Comparison of ENCODE assay signal across 10 mouse cellular contexts in the genomic region with DNA sequence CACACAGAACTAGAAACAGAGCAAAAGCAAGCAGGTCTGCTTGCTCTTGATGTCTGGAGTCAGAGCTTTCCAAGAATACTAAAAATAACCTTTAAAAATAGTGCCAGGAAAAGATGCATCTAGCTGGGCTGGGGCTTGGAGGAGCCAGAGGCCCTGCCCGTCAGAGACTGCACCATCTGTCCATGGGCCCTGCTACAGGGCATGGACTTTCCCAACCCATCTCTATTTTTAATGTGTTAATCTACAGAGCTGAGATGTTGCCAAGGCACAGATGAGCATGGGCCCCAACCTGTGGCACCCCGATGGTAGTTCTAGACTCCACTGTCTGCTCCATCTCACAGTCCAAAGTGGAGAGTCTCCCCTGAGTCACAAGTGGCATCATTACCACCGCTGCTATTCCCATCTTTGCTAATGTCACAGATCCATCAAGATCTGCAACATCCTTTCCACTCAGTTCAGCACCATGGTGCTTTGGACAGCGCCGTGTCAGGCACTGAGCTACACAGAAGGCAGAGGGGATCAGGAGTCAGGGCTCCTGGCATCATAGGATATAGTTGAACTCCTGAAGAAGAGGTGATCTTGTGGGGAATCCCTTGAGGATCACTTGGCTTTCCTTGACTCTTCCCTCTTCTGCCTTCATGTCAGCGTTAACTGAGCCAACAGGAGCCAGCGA.
A peak's percentile ranks its signal among the peaks of the same experiment; 100 is the strongest.
DNase-seq lines count a peak whose midpoint lies in the region; ATAC-seq lines count a peak whose summit lies in the region.
"Had no signal": no experiment of that assay in that cellular context is flagged by ENCODE, and none has a peak within 500 bp of the region (broad histone marks: within the 10 kb centered on the region; RNA-seq: fewer than 3 reads in every experiment).

No protein-coding gene starts in this region.

- peaks cover 20% of the 10 kb centered on the region; the same call in 1 of the 2 replicates for H3K27me3 ChIP-seq in heart, embryonic 10.5 days (ENCODE audit: insufficient read depth, poor library complexity, severe bottlenecking)
- H3K27me3 ChIP-seq: intestine, embryonic 15.5 days; liver, embryonic 13.5 days had no signal

- no peak for ATAC-seq in megakaryocyte, adult 5-6 weeks (ENCODE audit: poor library complexity, severe bottlenecking)
- ATAC-seq: intestine, embryonic 15.5 days had no signal

- no peaks in the 10 kb centered on the region for H3K9me3 ChIP-seq in heart, embryonic 10.5 days
- H3K9me3 ChIP-seq: intestine, embryonic 15.5 days; liver, embryonic 13.5 days had no signal

- H3K4me1 ChIP-seq in heart, embryonic 10.5 days: no peaks in the 10 kb centered on the region
- H3K4me1 ChIP-seq: intestine, embryonic 15.5 days; liver, embryonic 13.5 days had no signal

- peak; percentile 5 to 22 for DNase-seq in heart, postnatal 36 days
- no peak for DNase-seq in heart, embryonic 10.5 days (ENCODE audit: low spot score)
- peak; percentile 58 for DNase-seq in testis, postnatal 10 days (ENCODE audit: low spot score)
- no peak for DNase-seq in testis, postnatal 14 days (ENCODE audit: low spot score)
- peak; percentile 51 for DNase-seq in cerebellum, postnatal 36 days
- no peak for DNase-seq in left cerebral cortex, postnatal 10 days (ENCODE audit: extremely low spot score in 1 of 2, low spot score in 2 of 2)
- no peak for DNase-seq in left cerebral cortex, postnatal 4 days
- DNase-seq: liver, embryonic 13.5 days had no signal

- no peak overlapping the region for H3K27ac ChIP-seq in heart, embryonic 10.5 days
- H3K27ac ChIP-seq: intestine, embryonic 15.5 days; liver, embryonic 13.5 days had no signal

- intact Hi-C loops in heart, postnatal 36 days (cut with DNase I): no loop called here
- intact Hi-C loops in left cerebral cortex, postnatal 10 days (cut with DNase I): no loop called here
- intact Hi-C loops in left cerebral cortex, postnatal 4 days (cut with DNase I): loop anchor here (10.0 kb wide), 1 partner anchor 141 kb away; no protein-coding TSS in a partner anchor

- no peaks in the 10 kb centered on the region for H3K36me3 ChIP-seq in heart, embryonic 10.5 days
- H3K36me3 ChIP-seq: intestine, embryonic 15.5 days; liver, embryonic 13.5 days had no signal

- 65% methylated on average over 7 of the region's 7 CpGs for WGBS in heart, embryonic 10.5 days

- H3K4me3 ChIP-seq in heart, embryonic 10.5 days: no peak overlapping the region
- H3K4me3 ChIP-seq: intestine, embryonic 15.5 days; liver, embryonic 13.5 days had no signal

Comparison
In these comparisons a context has a peak if more than half of its experiments do, and no peak if none do; other contexts are left out.
1. DNase-seq: peak in heart, postnatal 36 days (2 of 2), testis, postnatal 10 days (single experiment) and cerebellum, postnatal 36 days (2 of 2); none in heart, embryonic 10.5 days (single experiment), testis, postnatal 14 days (single experiment), left cerebral cortex, postnatal 10 days (0 of 2) and left cerebral cortex, postnatal 4 days (single experiment).